Mouse (Mus musculus): ENCODE measurements around the gene Zbtb4. TPM values are rescaled to one million over a fixed set of nuclear protein-coding genes. Genes with fewer than 3 reads are reported as not detected.

Gene Zbtb4
- polyA plus RNA-seq, 1 experiment: 9.4 TPM

DNA sequence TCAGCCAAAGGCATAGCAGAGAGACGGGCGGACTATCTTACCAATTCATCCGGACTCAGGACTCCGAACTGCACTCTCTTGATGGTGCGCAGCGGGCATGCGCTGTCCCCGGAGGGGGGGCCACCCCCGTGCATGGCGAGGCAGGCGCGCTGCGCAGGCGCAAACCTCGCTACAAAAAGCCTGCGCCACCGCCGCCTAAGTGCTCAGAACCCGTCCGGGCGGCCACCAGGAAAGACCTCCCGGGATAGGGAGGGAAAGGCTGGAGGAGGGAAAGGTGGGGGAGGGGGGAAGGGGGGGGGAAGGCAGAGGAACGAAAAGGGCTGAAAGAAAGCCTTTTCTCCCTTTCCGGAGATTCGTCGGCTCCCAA is 7.6 kb upstream of the Zbtb4 start:
- Histone ChIP-seq H3K4me2 (ENCODE audit: low read depth) (peak overlapping the region; percentile 99), H3K79me2 (ENCODE audit: control insufficient read depth, insufficient read depth) (peaks cover 49% of the 10 kb centered on the region), H3K4me3 (peak overlapping the region; percentile 61), H3K36me3 (ENCODE audit: control insufficient read depth, insufficient read depth) (no peaks in the 10 kb centered on the region), H3K27me3 (ENCODE audit: control insufficient read depth, insufficient read depth, insufficient read length) (no peaks in the 10 kb centered on the region), H3ac (ENCODE audit: control insufficient read depth, insufficient read length) (peak overlapping the region; percentile 34)
- TF ChIP-seq TCF3 (IDR thresholded peaks at IDR 0.05; ENCODE audit: insufficient read length, low read depth) (no peak), TCF12 (IDR thresholded peaks at IDR 0.05; ENCODE audit: insufficient read depth, poor library complexity, severe bottlenecking) (no peak), USF1 (IDR thresholded peaks at IDR 0.05; ENCODE audit: low read depth) (no peak), E2F4 (IDR thresholded peaks at IDR 0.05; ENCODE audit: insufficient read depth) (no peak), MYOD1 (IDR thresholded peaks at IDR 0.05; ENCODE audit: control insufficient read depth in 1 of 3, insufficient read length in 2 of 3, low read depth in 2 of 3) (no peak), POLR2A (IDR thresholded peaks at IDR 0.05; ENCODE audit: insufficient read length, low read depth) (no peak)

DNA sequence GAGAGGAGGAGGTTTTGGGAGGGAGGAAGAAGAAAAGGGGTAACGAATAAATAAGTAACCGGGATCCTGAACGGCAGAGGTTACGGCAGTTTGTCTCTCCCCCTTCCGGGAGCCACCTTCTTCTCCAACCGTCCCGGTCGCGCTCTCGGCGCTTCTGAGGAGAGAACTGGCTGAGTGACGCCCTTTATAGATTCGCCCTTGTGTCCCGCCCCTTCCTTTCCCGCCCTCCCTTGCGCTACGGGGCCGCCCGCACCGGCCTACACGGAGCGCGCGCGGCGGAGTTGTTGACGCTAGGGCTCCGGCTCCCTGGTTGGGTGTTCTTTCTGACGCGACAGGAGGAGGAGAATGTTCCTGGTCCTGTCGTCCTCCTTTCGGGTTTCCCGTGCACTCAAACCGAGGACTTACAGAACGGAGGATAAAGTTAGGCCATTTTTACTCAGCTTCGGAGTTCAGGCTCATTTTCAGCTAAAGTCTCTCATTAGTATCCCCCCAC is 7.2 kb upstream of the Zbtb4 start, which contains the start of gene Polr2a:
Polr2a (minus strand) TSS at position 160 of the 493 bp plus-strand sequence.
- H3K27me3 ChIP-seq (ENCODE audit: control insufficient read depth, insufficient read depth, insufficient read length): no peaks in the 10 kb centered on the region
- peaks cover 45% of the 10 kb centered on the region for H3K79me2 ChIP-seq (ENCODE audit: control insufficient read depth, insufficient read depth)
- H3K4me3 ChIP-seq: peak within 1 kb of the TSS; percentile 61
- H3K36me3 ChIP-seq (ENCODE audit: control insufficient read depth, insufficient read depth): no peaks in the 10 kb centered on the region
- peak within 1 kb of the TSS; percentile 34 for H3ac ChIP-seq (ENCODE audit: control insufficient read depth, insufficient read length)
- no peak for TF ChIP-seq CEBPB (IDR thresholded peaks at IDR 0.05; ENCODE audit: insufficient read depth, poor library complexity, severe bottlenecking)
- TF ChIP-seq E2F4 (IDR thresholded peaks at IDR 0.05; ENCODE audit: insufficient read depth): peak; percentile 62
- peak; percentile 98 for TF ChIP-seq POLR2A (IDR thresholded peaks at IDR 0.05; ENCODE audit: insufficient read length, low read depth)
- no peak for TF ChIP-seq SRF (IDR thresholded peaks at IDR 0.05; ENCODE audit: control insufficient read depth, insufficient read length, low read depth)
- TF ChIP-seq REST (IDR thresholded peaks at IDR 0.05; ENCODE audit: insufficient read depth, insufficient read length): peak; percentile 21
- TF ChIP-seq MAX (IDR thresholded peaks at IDR 0.05; ENCODE audit: low read depth): peak; percentile 52
- peak; percentile 24 for TF ChIP-seq TCF3 (IDR thresholded peaks at IDR 0.05; ENCODE audit: insufficient read length, low read depth)
- TF ChIP-seq POLR2AphosphoS2 (IDR thresholded peaks at IDR 0.05; ENCODE audit: insufficient read length, low read depth): peak; percentile 100
- no peak for TF ChIP-seq USF1 (IDR thresholded peaks at IDR 0.05; ENCODE audit: low read depth)
- peak in 1 of 3 experiments; percentile 45 for TF ChIP-seq MYOD1 (IDR thresholded peaks at IDR 0.05; ENCODE audit: control insufficient read depth in 1 of 3, insufficient read length in 2 of 3, low read depth in 2 of 3)
- TF ChIP-seq TCF12 (IDR thresholded peaks at IDR 0.05; ENCODE audit: insufficient read depth, poor library complexity, severe bottlenecking): no peak
- peak in 1 of 3 experiments; percentile 25 for TF ChIP-seq MYOG (IDR thresholded peaks at IDR 0.05; ENCODE audit: control insufficient read depth in 1 of 3, insufficient read depth in 1 of 3, insufficient read length in 2 of 3, low read depth in 2 of 3)
- peak within 1 kb of the TSS; percentile 99 for H3K4me2 ChIP-seq (ENCODE audit: low read depth)

DNA sequence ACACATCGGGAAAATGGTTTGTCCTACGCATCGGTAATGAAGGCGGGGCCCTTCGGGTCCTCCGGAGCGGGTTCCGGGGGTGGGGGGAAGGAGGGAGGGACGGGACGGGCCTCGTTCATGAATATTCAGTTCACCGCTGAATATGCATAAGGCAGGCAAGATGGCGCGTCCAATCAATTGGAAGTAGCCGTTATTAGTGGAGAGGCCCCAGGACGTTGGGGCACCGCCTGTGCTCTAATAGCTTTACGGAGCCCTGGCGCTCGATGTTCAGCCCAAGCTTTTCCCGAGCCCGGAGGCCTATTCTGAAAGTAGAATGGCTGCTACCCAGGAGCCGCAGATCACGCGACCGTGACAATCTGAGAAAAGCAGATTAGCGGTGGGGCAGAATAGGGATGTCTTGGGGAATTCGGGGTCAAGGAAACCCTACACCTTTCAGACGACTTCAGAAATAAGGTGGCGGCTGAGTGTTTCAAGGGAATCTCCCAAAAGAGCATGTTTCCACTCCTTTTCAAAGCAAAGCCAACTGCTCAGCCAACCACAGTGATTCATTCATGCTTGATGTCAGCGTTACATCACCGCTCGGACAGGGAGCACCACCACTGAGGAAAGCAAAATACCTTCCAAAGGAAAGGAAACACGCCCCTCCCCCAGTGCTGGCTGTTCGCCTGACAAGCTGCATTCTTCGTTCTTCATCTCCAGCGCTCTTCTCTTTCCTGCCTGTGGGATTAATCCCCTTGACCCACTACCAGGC is 6.6 kb upstream of the Zbtb4 start:
- peaks cover 38% of the 10 kb centered on the region for H3K79me2 ChIP-seq (ENCODE audit: control insufficient read depth, insufficient read depth)
- no peaks in the 10 kb centered on the region for H3K36me3 ChIP-seq (ENCODE audit: control insufficient read depth, insufficient read depth)
- H3K4me2 ChIP-seq (ENCODE audit: low read depth): peak overlapping the region; percentile 98
- no peaks in the 10 kb centered on the region for H3K27me3 ChIP-seq (ENCODE audit: control insufficient read depth, insufficient read depth, insufficient read length)
- TF ChIP-seq POLR2AphosphoS2 (IDR thresholded peaks at IDR 0.05; ENCODE audit: insufficient read length, low read depth): peak; percentile 60
- no peak for TF ChIP-seq MYOG (IDR thresholded peaks at IDR 0.05; ENCODE audit: control insufficient read depth in 1 of 3, insufficient read depth in 1 of 3, insufficient read length in 2 of 3, low read depth in 2 of 3)
- peak; percentile 67 for TF ChIP-seq POLR2A (IDR thresholded peaks at IDR 0.05; ENCODE audit: insufficient read length, low read depth)
- TF ChIP-seq CEBPB (IDR thresholded peaks at IDR 0.05; ENCODE audit: insufficient read depth, poor library complexity, severe bottlenecking): 0 out of 2 replicates have a peak, but pooled peaks have one; percentile 51
- TF ChIP-seq TCF3 (IDR thresholded peaks at IDR 0.05; ENCODE audit: insufficient read length, low read depth): no peak
- H3ac ChIP-seq (ENCODE audit: control insufficient read depth, insufficient read length): peak overlapping the region; percentile 34
- H3K4me3 ChIP-seq: peak overlapping the region; percentile 61

DNA sequence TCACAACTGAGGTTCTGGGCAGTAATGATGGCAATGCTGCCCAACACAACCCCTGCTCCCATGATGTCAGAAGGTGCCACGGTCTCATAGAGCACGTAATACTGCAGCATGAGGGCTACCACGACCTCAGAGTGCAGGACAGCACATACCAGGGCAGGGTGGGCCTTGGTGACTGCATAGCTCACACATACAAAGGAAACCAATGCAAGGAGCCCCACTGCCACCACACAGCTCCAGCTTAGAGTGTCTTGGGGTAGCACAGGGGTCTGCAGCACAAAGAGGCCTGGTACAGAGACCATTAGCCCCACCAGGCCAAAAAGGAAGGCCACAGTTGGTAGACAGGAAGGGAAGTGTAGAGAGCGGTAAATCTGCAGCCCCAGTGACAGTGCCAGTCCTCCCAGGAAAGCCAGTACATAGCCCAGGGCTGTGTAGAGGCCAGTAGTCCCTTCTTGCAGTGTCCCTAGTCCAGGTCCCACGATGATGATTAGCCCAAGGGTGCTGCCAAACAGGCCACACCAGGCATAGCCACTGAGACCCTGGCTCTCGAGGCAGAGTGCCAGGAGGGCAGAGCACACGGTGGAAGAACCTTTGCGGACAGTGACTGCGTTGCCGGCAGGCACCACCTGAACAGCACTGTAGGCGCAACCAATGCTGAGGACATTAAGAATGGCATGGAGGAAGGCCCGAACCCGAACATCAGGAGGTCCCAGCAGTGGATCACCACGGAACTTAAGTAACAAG is 5.4 kb upstream of the Zbtb4 start:
- peak overlapping the region; percentile 61 for H3K4me3 ChIP-seq

More for the DNA sequence above, 5.4 kb upstream of the Zbtb4 start:
- Histone ChIP-seq H3K79me2 (ENCODE audit: control insufficient read depth, insufficient read depth) (peaks cover 27% of the 10 kb centered on the region), H3K4me2 (ENCODE audit: low read depth) (peak overlapping the region; percentile 98), H3ac (ENCODE audit: control insufficient read depth, insufficient read length) (no peak overlapping the region), H3K27me3 (ENCODE audit: control insufficient read depth, insufficient read depth, insufficient read length) (no peaks in the 10 kb centered on the region), H3K36me3 (ENCODE audit: control insufficient read depth, insufficient read depth) (no peaks in the 10 kb centered on the region)
- no peak for TF ChIP-seq E2F4 (IDR thresholded peaks at IDR 0.05; ENCODE audit: insufficient read depth)
- no peak for TF ChIP-seq MYOG (IDR thresholded peaks at IDR 0.05; ENCODE audit: control insufficient read depth in 1 of 3, insufficient read depth in 1 of 3, insufficient read length in 2 of 3, low read depth in 2 of 3)
- TF ChIP-seq MYOD1 (IDR thresholded peaks at IDR 0.05; ENCODE audit: control insufficient read depth in 1 of 3, insufficient read length in 2 of 3, low read depth in 2 of 3): peak in 1 of 3 experiments; percentile 1
- no peak for TF ChIP-seq POLR2AphosphoS2 (IDR thresholded peaks at IDR 0.05; ENCODE audit: insufficient read length, low read depth)
- TF ChIP-seq MAX (IDR thresholded peaks at IDR 0.05; ENCODE audit: low read depth): no peak
- no peak for TF ChIP-seq SRF (IDR thresholded peaks at IDR 0.05; ENCODE audit: control insufficient read depth, insufficient read length, low read depth)
- TF ChIP-seq CEBPB (IDR thresholded peaks at IDR 0.05; ENCODE audit: insufficient read depth, poor library complexity, severe bottlenecking): no peak
- no peak for TF ChIP-seq USF1 (IDR thresholded peaks at IDR 0.05; ENCODE audit: low read depth)
- no peak for TF ChIP-seq POLR2A (IDR thresholded peaks at IDR 0.05; ENCODE audit: insufficient read length, low read depth)

All from myocyte (in vitro differentiated cells).